Mouse (Mus musculus): ENCODE measurements at regions not wholly inside any gene's neighbourhood (a gene's known extent, or its start where the extent isn't known, plus 50 kb on each side); places are given as distances from the start of the nearest gene placed in this dataset.

GRCm38 (mm10) chr13:97523523-97524412 is 236.7 kb downstream of the Gm10260 start:
- DNase-seq (ENCODE audit: extremely low spot score, low spot score): no peak

GRCm38 (mm10) chr13:97520988-97521547 is 239.4 kb downstream of the Gm10260 start:
- no peak for DNase-seq (ENCODE audit: extremely low spot score, low spot score)

- no peak for DNase-seq (ENCODE audit: extremely low spot score, low spot score)
Observed at GRCm38 (mm10) chr13:97516731-97517130, 243.7 kb downstream of the Gm10260 start.

DNA sequence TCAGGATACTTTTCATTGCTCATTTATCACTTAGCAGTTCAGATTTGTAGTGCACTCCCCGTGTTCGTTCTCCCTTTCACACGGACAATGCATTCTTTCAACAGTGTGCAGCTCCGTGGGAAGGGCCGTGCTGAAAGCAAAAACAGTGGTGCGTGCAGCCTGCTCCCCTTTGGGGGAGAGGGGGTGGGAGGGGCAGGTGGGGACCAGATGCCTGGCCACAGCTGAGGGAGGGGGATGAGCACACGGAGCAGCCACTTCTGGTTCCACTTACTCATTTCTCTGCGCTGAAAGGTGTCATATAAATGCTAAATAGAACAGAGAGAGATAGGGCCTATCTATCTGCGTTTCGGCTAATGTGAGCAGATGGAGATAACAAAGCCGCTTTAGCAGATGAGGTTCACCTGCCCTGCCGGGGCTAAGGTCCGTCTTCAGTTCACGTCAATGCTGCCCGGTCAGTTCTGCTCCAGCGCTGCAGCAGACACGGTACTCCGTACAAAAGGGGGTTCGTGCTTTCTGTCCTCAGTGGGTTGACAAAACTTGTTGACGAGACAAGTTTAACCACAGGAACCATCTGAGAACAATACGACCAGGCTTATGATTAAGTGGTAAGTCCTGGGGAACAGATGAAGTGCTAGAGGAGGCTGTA is 245.9 kb downstream of the Gm10260 start:
- peak; percentile 40 for DNase-seq (ENCODE audit: extremely low spot score, low spot score)

DNA sequence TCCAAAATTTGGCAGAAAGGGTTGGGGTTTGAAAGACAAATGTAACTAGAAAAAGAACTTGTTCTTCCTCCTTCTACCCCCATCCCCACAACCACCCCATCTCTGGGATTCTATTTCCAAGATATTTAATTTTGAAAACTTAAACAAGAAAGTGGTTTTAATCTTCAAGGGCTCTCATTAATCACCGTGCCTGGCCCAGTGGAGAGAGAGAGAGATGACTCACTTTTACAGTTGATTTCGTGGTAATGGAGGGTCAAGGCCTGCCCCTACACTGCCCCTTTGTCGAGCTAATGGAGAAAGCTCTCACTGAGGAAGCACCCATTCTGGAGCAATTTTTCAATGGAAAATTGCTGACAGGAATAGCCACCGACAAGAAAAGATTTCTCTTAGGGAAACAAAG is 247.9 kb downstream of the Gm10260 start:
- no peak for DNase-seq (ENCODE audit: extremely low spot score, low spot score)

- DNase-seq (ENCODE audit: extremely low spot score, low spot score): no peak
Observed at GRCm38 (mm10) chr13:97510431-97511261, 249.8 kb downstream of the Gm10260 start.

DNA sequence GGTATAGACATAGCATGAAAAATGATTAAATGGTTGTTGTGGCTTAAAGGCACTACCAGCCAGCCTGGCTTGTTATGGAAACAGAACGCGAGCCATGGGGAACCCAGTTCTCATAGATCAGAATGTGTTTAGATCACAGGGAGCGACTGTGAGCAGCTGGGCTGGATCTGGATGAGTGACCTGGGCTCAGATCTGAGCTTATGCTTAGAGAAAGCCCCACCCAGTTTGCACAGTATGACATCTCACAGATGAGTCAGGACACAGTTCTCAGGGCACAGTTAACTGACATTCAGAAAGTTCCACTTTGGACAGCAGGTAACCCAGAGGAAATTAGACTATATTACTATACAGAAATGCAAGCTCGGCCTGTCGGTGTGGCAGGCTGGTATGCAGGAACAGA is 255.5 kb downstream of the Gm10260 start:
- no peak for DNase-seq (ENCODE audit: extremely low spot score, low spot score)

DNA sequence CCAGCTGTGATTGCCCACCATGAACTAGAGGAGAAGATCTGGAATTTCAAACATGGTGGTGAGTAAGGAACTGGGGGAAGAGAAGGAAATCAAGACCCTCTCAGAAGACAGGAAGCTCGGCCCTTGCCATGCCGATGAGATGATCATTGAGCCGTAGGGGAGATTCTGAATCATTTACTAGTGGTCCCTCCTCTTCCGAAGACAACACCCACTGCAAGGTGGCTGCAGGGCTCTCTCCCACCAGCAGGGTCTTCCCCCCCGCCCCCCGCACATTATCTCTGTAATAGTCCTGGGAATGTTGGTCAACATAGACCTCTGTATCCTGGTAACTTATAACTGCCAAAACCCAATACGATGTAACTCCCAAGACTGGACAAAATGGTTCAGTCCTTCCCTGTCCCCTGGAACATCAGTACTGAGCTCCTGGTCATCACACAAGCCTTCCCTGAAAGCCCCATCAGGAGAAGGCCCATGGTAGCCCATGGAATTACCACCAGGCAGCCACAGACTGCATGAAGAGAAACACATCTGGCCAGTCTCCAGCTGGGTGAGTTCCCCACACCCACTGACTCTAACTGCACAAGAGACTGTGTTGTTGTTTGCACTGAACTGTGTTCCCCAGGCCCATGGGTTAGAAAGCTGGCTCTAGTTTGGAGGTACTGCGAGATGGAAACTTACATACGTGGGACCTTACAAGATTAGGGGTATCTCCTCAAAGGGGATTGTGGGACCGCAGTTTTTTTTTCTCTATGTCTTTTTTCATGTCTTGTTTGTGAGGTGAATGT is 256.3 kb downstream of the Gm10260 start:
- DNase-seq (ENCODE audit: extremely low spot score, low spot score): no peak

GRCm38 (mm10) chr13:97503391-97503790 is 257.0 kb downstream of the Gm10260 start:
- DNase-seq (ENCODE audit: extremely low spot score, low spot score): no peak

GRCm38 (mm10) chr13:97500155-97500554 is 259.2 kb downstream of the Enc1 start:
- no peak for DNase-seq (ENCODE audit: extremely low spot score, low spot score)

DNA sequence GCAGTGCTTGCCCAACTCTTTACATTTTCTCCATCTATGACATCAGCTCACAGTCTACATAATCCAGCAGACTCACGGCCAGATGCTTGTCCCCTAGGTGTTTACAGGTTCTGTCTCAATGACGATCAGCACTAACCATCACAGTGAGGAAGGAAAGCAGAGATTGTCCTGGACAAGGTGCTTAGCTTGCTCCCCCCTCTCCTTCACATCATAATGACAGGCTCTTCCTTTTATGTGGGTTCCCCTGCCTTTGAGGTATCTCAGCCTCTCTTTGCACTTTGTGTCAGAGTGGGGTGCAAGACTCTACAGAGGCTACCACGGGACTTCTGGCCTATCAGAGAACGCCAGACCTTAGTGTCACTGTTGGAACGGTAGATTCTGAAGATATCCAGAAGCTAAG is 258.1 kb downstream of the Enc1 start:
- DNase-seq (ENCODE audit: extremely low spot score, low spot score): no peak

GRCm38 (mm10) chr13:97497928-97498327 is 257.0 kb downstream of the Enc1 start:
- no peak for DNase-seq (ENCODE audit: extremely low spot score, low spot score)

DNA sequence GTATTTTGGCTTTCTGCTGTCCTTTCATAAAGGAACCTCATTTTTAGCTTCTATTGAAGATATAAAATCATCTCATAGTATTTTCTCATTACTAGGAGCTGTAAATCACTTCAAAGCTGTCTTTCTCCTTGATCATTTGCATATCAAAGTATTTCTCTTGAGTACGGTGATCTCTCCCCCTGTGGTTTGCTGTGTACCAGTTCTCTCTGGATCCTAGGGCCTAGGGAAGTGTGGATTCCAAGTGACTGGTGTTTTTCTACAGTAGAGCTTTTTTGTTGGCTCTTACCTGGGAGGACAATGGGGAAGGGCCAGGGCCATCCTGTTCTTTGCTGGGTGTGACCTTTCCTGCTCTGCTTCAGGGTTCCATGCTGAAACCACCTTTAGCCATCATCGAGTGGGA is 253.9 kb downstream of the Enc1 start:
- no peak for DNase-seq (ENCODE audit: extremely low spot score, low spot score)

DNA sequence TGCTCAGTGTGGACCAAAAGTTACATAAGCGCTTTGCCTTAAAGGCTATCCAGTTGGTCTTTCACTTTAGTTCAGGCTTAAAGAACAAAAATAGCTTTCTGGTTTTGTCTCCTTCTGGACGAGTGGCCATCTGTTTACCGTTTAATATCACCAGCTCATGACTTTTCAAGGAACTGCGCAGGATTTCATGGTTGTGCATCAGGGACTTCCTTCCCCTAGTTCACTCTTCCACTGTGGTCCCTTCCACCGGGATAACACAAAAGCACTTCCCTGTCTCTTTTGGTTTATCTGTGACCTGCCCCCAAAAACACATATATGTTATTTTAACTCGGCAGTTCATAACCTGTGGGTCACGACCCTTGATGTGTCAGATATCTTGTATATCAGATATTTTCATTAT is 252.9 kb downstream of the Enc1 start:
- DNase-seq (ENCODE audit: extremely low spot score, low spot score): no peak

GRCm38 (mm10) chr13:97492958-97493735 is 252.2 kb downstream of the Enc1 start:
- no peak for DNase-seq (ENCODE audit: extremely low spot score, low spot score)

DNA sequence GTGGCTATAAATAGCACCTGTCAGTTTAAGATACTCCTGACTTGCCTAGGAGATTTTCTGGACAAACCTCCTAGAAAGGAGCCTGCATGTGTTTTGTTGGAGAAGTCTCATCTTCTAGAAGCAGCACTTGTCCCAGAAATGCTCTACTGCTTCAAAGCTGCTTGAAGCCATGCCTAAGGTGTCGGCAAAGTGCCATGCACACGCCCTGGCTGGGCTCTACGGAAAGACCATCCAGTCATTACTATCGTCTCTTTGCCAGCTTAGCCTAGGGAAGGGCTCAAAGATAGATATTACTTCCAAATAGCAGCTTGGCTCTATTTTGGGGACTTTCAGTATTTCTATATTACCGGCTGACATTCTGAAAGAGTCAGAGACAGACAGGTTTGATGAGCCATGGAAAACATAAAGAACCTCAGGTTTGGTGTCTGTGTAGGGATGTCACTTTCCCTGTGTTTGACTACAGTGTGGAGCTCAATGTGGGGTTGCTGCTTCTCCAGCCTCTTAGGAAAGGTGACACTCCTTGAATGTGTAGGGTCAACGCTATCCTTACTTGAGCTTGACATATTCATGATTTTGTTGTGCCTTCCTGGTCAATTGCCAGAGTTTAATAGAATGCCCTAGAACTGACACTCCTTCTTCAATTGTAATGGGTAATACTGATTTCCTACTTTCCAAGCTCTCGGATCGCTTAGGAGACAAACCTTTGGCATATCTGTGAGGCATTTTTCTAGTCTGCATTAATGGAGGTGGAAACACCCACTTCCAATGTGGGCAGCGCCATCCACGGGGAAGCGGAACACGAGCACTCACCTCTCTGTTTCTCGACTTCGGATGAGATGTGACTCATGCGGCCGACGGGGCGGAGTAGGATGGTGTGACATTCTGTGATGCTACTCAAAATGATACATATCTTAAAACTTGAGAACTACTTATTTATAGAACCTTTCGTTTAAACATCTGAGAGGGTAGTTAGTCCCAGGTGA is 251.3 kb downstream of the Enc1 start:
- no peak for DNase-seq (ENCODE audit: extremely low spot score, low spot score)

DNA sequence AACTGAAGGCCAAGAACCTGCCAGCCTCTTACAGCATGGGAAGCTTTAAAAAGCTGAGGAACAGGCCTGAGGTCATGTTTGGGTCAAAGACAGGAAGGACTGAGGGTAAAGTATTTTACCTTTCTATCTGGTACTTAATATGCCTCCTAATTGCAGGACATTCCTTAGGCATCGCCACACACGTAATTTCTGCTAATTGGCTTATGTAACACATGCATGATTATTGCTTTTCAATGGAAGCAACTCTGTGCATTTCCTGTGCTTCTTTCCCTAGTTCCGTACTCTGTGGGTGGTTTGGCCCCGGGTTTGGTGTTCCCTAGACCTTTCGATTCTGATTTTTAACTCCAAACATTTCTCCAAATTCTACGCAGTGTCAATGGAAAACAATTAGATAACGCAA is 249.2 kb downstream of the Enc1 start:
- DNase-seq (ENCODE audit: extremely low spot score, low spot score): no peak

GRCm38 (mm10) chr13:97489721-97490120 is 248.8 kb downstream of the Enc1 start:
- no peak for DNase-seq (ENCODE audit: extremely low spot score, low spot score)

- DNase-seq (ENCODE audit: extremely low spot score, low spot score): no peak
Observed at GRCm38 (mm10) chr13:97489029-97489428, 248.1 kb downstream of the Enc1 start.

Data from neural tube, embryonic 10.5 days (tissue).